18 mouse cellular contexts compared by ENCODE assay signal in genomic region chr3:118608708-118609107, GRCm38 (mm10). TPM values are rescaled to one million over a fixed set of nuclear protein-coding genes. Genes with fewer than 3 reads are reported as not detected.
A peak's percentile ranks its signal among the peaks of the same experiment; 100 is the strongest.
DNase-seq lines count a peak whose midpoint lies in the region; ATAC-seq and TF ChIP-seq lines count a peak whose summit lies in the region.
"Had no signal": no experiment of that assay in that cellular context is flagged by ENCODE, and none has a peak within 500 bp of the region (broad histone marks: within the 10 kb centered on the region; RNA-seq: fewer than 3 reads in every experiment).

No protein-coding gene starts in this region.

- no peaks in the 10 kb centered on the region for H3K36me3 ChIP-seq in forebrain, postnatal 0 days (ENCODE audit: insufficient read depth)
- H3K36me3 ChIP-seq in forebrain, embryonic 12.5 days (replicated peaks), result no peaks in the 10 kb centered on the region
- H3K36me3 ChIP-seq: embryonic facial prominence, embryonic 15.5 days; G1E; hindbrain, embryonic 12.5 days; kidney, embryonic 15.5 days; limb, embryonic 13.5 days had no signal

- 21% methylated on average over 4 of the region's 4 CpGs for WGBS in forebrain, postnatal 0 days
- WGBS in forebrain, embryonic 12.5 days, result 58% methylated on average over 4 of the region's 4 CpGs

- H3K9ac ChIP-seq in forebrain, postnatal 0 days, result no peak overlapping the region
- H3K9ac ChIP-seq in forebrain, embryonic 12.5 days, result no peak overlapping the region
- H3K9ac ChIP-seq: embryonic facial prominence, embryonic 15.5 days; hindbrain, embryonic 12.5 days; kidney, embryonic 15.5 days; limb, embryonic 13.5 days had no signal

- ATAC-seq in forebrain, postnatal 0 days, result peak; percentile 58
- no peak for ATAC-seq in forebrain, embryonic 12.5 days (ENCODE audit: low FRiP score)
- ATAC-seq: CD4-positive, CD25-positive, alpha-beta regulatory T cell, adult 4 months; intestine, embryonic 16.5 days had no signal

- H3K4me1 ChIP-seq in forebrain, postnatal 0 days (ENCODE audit: insufficient read depth), result no peaks in the 10 kb centered on the region
- no peaks in the 10 kb centered on the region for H3K4me1 ChIP-seq in forebrain, embryonic 12.5 days
- H3K4me1 ChIP-seq: embryonic facial prominence, embryonic 15.5 days; hindbrain, embryonic 12.5 days; kidney, embryonic 15.5 days; limb, embryonic 13.5 days had no signal

- peak; percentile 8 for DNase-seq in adrenal gland, postnatal 10 days
- DNase-seq in adrenal gland, postnatal 36 days, result no peak
- peak; percentile 37 for DNase-seq in forebrain, postnatal 0 days
- peak; percentile 11 for DNase-seq in layer of hippocampus, adult 11-12 months (ENCODE audit: low spot score)
- no peak for DNase-seq in layer of hippocampus, adult 9-10 months (ENCODE audit: low spot score)
- DNase-seq in right cerebral cortex, postnatal 4 days, result peak; percentile 10
- no peak for DNase-seq in right cerebral cortex, postnatal 25 days
- DNase-seq: lung, postnatal 10 days; right cerebral cortex, adult 18-20 months had no signal

- H3K4me3 ChIP-seq in forebrain, postnatal 0 days (ENCODE audit: low read depth, low read length), result no peak overlapping the region
- no peak overlapping the region for H3K4me3 ChIP-seq in forebrain, embryonic 12.5 days (replicated peaks)
- H3K4me3 ChIP-seq: embryonic facial prominence, embryonic 15.5 days; hindbrain, embryonic 12.5 days; kidney, embryonic 15.5 days; limb, embryonic 13.5 days had no signal

- no peak overlapping the region for H3K27ac ChIP-seq in forebrain, postnatal 0 days (ENCODE audit: low read depth, low read length)
- H3K27ac ChIP-seq in forebrain, embryonic 12.5 days, result no peak overlapping the region
- H3K27ac ChIP-seq: embryonic facial prominence, embryonic 15.5 days; hindbrain, embryonic 12.5 days; kidney, embryonic 15.5 days; limb, embryonic 13.5 days had no signal

- no peak overlapping the region for H3K4me2 ChIP-seq in forebrain, postnatal 0 days (ENCODE audit: low read depth)
- H3K4me2 ChIP-seq in forebrain, embryonic 12.5 days, result no peak overlapping the region
- H3K4me2 ChIP-seq: embryonic facial prominence, embryonic 15.5 days; hindbrain, embryonic 12.5 days; kidney, embryonic 15.5 days; limb, embryonic 13.5 days had no signal

- no peaks in the 10 kb centered on the region for H3K9me3 ChIP-seq in forebrain, postnatal 0 days (ENCODE audit: low read length)
- no peaks in the 10 kb centered on the region for H3K9me3 ChIP-seq in forebrain, embryonic 12.5 days
- H3K9me3 ChIP-seq: embryonic facial prominence, embryonic 15.5 days; hindbrain, embryonic 12.5 days; kidney, embryonic 15.5 days; limb, embryonic 13.5 days had no signal

- H3K27me3 ChIP-seq in forebrain, postnatal 0 days (ENCODE audit: insufficient read depth, low read length), result no peaks in the 10 kb centered on the region
- H3K27me3 ChIP-seq in forebrain, embryonic 12.5 days, result no peaks in the 10 kb centered on the region
- H3K27me3 ChIP-seq: embryonic facial prominence, embryonic 15.5 days; hindbrain, embryonic 12.5 days; kidney, embryonic 15.5 days; limb, embryonic 13.5 days had no signal

- no peak for TF ChIP-seq CTCF in forebrain, postnatal 0 days (IDR thresholded peaks at IDR 0.05; ENCODE audit: low read depth)

RNA-seq across cellular contexts. Expression of gene Dpyd, which starts 46.8 kb away (rescaled TPM):
- total RNA-seq in adrenal gland, postnatal 10 days (2021), result 10 to 100 TPM; 32.8 to 38.4 TPM
- 10 to 100 TPM; 17.3 to 28.4 TPM for total RNA-seq in adrenal gland, postnatal 36 days (2021)
- 5.1 and 7.5 TPM in 2 replicates for total RNA-seq in forebrain, postnatal 0 days (2014; rRNA removed)
- polyA plus RNA-seq in forebrain, postnatal 0 days (2015; fragmentation: Nextera tagmentation; extraction: Ambion mirVana), result 3.1 and 5.8 TPM in 2 replicates
- polyA plus RNA-seq in forebrain, embryonic 12.5 days (2016; fragmentation: Nextera tagmentation; extraction: Ambion mirVana), result 8.0 and 8.1 TPM in 2 replicates
- total RNA-seq: megakaryocyte, adult 5-6 weeks had no signal
- polyA plus RNA-seq: CD4-positive, CD25-positive, alpha-beta regulatory T cell, adult 4 months; G1E had no signal

Comparison
In these comparisons a context has a peak if more than half of its experiments do, and no peak if none do; other contexts are left out.
1. DNase-seq: peak in adrenal gland, postnatal 10 days (single experiment), forebrain, postnatal 0 days (single experiment), layer of hippocampus, adult 11-12 months (single experiment) and right cerebral cortex, postnatal 4 days (single experiment); none in adrenal gland, postnatal 36 days (0 of 2), layer of hippocampus, adult 9-10 months (single experiment) and right cerebral cortex, postnatal 25 days (single experiment).